Mouse (Mus musculus) cerebellum, adult 11-12 months (tissue): ENCODE data around the gene Src.
"Not testable (repeated sequence)": the region's sequence is repeated elsewhere in the genome, so short reads cannot be mapped to it uniquely, and the experiment has no call there.

Experiments
- DNase-seq: peaks from one replicate; pipeline ENCODE4 v3.0.0; 2022

Src gene

GRCm38 (mm10) chr2:157418206-157418605 lies at the start of gene Src:
Gene Src, plus strand, starts transcription at chr2:157418444.
- DNase-seq = no peak

- DNase-seq = no peak
These were observed 46.5 kb upstream of the Src start for GRCm38 (mm10) chr2:157371696-157372095.

GRCm38 (mm10) chr2:157373681-157374080 lies 44.6 kb upstream of the Src start:
- DNase-seq = no peak

- no peak for DNase-seq
These were observed 43.2 kb upstream of the Src start for GRCm38 (mm10) chr2:157375051-157375450.

- no peak for DNase-seq
These were observed 42.2 kb upstream of the Src start for GRCm38 (mm10) chr2:157375794-157376757.

- DNase-seq = no peak
These were observed 41.2 kb upstream of the Src start for GRCm38 (mm10) chr2:157376995-157377394.

- DNase-seq = no peak
These were observed 33.4 kb upstream of the Src start for GRCm38 (mm10) chr2:157384836-157385235.

- not testable (repeated sequence) for DNase-seq
These were observed 29.2 kb upstream of the Src start for GRCm38 (mm10) chr2:157388901-157389590.

- no peak for DNase-seq
These were observed 28.7 kb upstream of the Src start for GRCm38 (mm10) chr2:157389591-157389921.

GRCm38 (mm10) chr2:157392331-157392730 lies 25.9 kb upstream of the Src start:
- no peak for DNase-seq

- no peak for DNase-seq
These were observed 24.7 kb upstream of the Src start for GRCm38 (mm10) chr2:157393549-157393948.

GRCm38 (mm10) chr2:157394868-157395267 lies 23.4 kb upstream of the Src start:
- DNase-seq = no peak

GRCm38 (mm10) chr2:157395371-157395770 lies 22.9 kb upstream of the Src start:
- no peak for DNase-seq

GRCm38 (mm10) chr2:157395960-157396359 lies 22.3 kb upstream of the Src start:
- DNase-seq = no peak

- no peak for DNase-seq
These were observed 20.9 kb upstream of the Src start for GRCm38 (mm10) chr2:157397376-157397775.

GRCm38 (mm10) chr2:157398539-157398938 lies 19.7 kb upstream of the Src start:
- DNase-seq = no peak

GRCm38 (mm10) chr2:157399797-157400196 lies 18.4 kb upstream of the Src start:
- no peak for DNase-seq

- no peak for DNase-seq
These were observed 17.8 kb upstream of the Src start for GRCm38 (mm10) chr2:157400491-157400890.

- DNase-seq = no peak
These were observed 17.0 kb upstream of the Src start for GRCm38 (mm10) chr2:157401261-157401660.

GRCm38 (mm10) chr2:157407596-157407995 lies 10.6 kb upstream of the Src start:
- no peak for DNase-seq

- DNase-seq = no peak
These were observed 8.3 kb upstream of the Src start for GRCm38 (mm10) chr2:157409793-157410533.

GRCm38 (mm10) chr2:157411151-157411693 lies 7.0 kb upstream of the Src start:
- DNase-seq = no peak

GRCm38 (mm10) chr2:157412497-157412896 lies 5.7 kb upstream of the Src start:
- no peak for DNase-seq
